Mouse (Mus musculus) hindbrain, embryonic 12.5 days (tissue): ENCODE results near the gene Rnf123. TPM values are rescaled to one million over a fixed set of nuclear protein-coding genes. Genes with fewer than 3 reads are reported as not detected.
A peak's percentile ranks its signal among the peaks of the same experiment; 100 is the strongest.

Experiments used
- ATAC-seq: fragments of 200-750 bp; cut with Nextera tagmentation; 2 replicates; pipeline ENCODE4 v1.8.0; 2017; ENCODE audit warnings: moderate TSS enrichment; ENCODE audit not compliant: low FRiP score
- H3K27ac ChIP-seq: fragments of 300-500 bp; sonication (generic); 2 replicates; pipeline ENCODE4 v1.5.1; 2016; ENCODE audit warnings: mild to moderate bottlenecking
- H3K27me3 ChIP-seq: fragments of 300-500 bp; sonication (generic); 2 replicates; pipeline ENCODE4 v1.6.1; 2016; ENCODE audit warnings: mild to moderate bottlenecking
- H3K36me3 ChIP-seq: fragments of 300-500 bp; sonication (generic); 2 replicates; pipeline ENCODE4 v1.6.1; 2016; ENCODE audit warnings: mild to moderate bottlenecking
- H3K4me1 ChIP-seq: fragments of 300-500 bp; sonication (generic); 2 replicates; pipeline ENCODE4 v1.6.1; 2016
- H3K4me2 ChIP-seq: fragments of 300-500 bp; sonication (generic); replicated peaks from 2 replicates; pipeline ENCODE4 v1.6.1; 2016; ENCODE audit warnings: mild to moderate bottlenecking
- H3K4me3 ChIP-seq: fragments of 300-500 bp; sonication (generic); 2 replicates; pipeline ENCODE4 v1.5.1; 2016; ENCODE audit warnings: mild to moderate bottlenecking
- H3K9ac ChIP-seq: fragments of 300-500 bp; sonication (generic); 2 replicates; pipeline ENCODE4 v1.6.1; 2016; ENCODE audit warnings: mild to moderate bottlenecking, moderate library complexity
- H3K9me3 ChIP-seq: fragments of 300-500 bp; sonication (generic); replicated peaks from 2 replicates; pipeline ENCODE4 v1.6.1; 2016; ENCODE audit warnings: mild to moderate bottlenecking
- WGBS: fragments of 180-500 bp; shearing (Covaris S2); methylation state at CpG from one replicate; pipeline ENCODE4 v1.1.7; 2016; 5-methylcytosine and 5-hydroxymethylcytosine counted together
- polyA plus RNA-seq: library from polyadenylated mRNA; unstranded; fragments of >200 nt; fragmentation: Nextera tagmentation; extraction: Ambion mirVana; gene quantifications from 2 replicates; pipeline ENCODE4 v1.2.1, GENCODE M21; 2016

Rnf123 gene
- polyA plus RNA-seq, 1 experiment from 2014 or later, result 40.7 TPM

DNA sequence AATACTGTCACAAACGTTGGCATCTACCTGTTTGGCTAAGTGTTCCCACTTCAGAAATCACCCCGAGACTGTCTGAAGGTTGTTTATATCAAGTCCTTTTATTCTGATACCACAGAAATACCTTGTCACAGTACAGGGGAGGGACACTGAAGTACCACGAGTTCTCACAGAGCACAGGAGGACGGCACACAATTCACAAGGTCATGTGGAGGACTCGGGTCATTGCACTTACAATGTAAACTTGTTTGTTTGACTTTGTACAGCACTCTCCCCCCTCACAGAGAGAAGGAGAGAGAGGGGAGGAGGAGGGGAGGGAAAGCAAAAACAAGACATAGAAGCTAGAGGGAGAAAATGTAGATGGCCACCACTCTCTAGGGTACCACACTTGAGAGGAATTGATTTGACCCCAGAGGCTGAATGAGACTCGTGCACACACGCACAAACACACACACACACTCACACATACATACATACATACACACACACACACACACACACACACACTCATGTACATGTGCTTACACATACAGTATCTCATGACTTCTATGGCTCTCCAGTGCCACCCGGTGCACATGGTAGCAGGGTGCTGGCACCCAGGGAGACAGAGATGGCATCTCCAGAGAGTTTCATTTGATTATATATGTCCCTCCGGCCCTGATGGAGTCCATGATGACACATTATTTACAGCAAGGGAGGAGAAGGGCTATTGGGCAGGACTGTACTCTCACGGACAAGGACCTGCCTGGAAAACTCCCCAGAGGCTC is 13.0 kb upstream of the Rnf123 start:
- Histone ChIP-seq H3K9ac (no peak overlapping the region), H3K27ac (peak overlapping the region; percentile 23; the same call in 1 of the 2 replicates), H3K4me3 (no peak overlapping the region), H3K36me3 (peaks cover 38% of the 10 kb centered on the region), H3K4me2 (no peak overlapping the region), H3K9me3 (no peaks in the 10 kb centered on the region), H3K4me1 (peaks cover 18% of the 10 kb centered on the region), H3K27me3 (no peaks in the 10 kb centered on the region)
- ATAC-seq, result no peak
- 62% methylated on average over 10 of the region's 10 CpGs for WGBS

DNA sequence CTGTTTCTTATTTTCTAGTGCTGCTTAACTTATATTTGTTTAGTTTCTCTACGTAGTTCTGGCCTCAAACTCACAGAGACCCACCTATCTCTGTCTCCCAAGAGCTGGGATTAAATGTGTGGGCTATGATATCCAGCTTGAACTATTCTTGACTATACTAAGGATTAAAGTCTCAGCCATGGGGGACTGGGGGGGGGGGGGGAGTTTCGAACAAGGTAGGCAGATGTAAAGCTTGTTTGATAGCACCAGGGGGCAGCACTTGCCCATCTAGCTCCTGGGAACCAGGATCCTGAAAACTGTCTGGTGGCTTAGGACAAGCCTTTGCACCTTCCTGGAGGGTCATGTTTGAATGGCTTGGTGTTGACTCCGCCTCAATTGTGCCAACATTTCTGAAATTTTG is 12.4 kb upstream of the Rnf123 start:
- Histone ChIP-seq H3K9ac (no peak overlapping the region), H3K4me3 (peak overlapping the region; percentile 88), H3K36me3 (peaks cover 40% of the 10 kb centered on the region), H3K27ac (0 out of 2 replicates have a peak overlapping the region, but pooled peaks have one; percentile 76), H3K27me3 (no peaks in the 10 kb centered on the region), H3K9me3 (no peaks in the 10 kb centered on the region), H3K4me2 (peak overlapping the region; percentile 94), H3K4me1 (peaks cover 18% of the 10 kb centered on the region)
- WGBS, result 12% methylated on average over 3 of the region's 3 CpGs
- no peak for ATAC-seq

DNA sequence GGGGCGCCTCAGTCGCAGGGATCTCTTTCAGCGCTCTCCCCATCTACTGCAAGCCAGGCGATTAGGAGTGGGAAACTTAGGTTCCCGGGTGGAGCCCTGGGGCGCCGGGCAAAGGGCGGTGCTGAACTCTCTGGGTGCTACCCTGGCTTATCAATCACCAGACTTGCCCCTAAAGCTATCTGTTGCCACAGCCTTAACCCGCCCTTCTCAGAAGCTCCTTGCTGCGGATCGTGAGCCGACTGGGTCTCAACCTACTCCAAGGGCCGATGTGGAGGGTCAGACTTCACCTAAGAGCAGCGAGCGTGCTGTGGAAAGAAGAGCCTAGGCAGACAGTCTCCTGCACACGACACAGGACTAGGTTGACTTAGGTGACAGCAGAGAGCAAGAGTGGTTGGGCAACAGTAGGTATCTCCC is 11.9 kb upstream of the Rnf123 start:
- peak overlapping the region; percentile 94 for H3K4me2 ChIP-seq
- peak overlapping the region; percentile 88 for H3K4me3 ChIP-seq
- WGBS, result 0% methylated on average over 16 of the region's 16 CpGs
- H3K9me3 ChIP-seq, result no peaks in the 10 kb centered on the region
- peaks cover 45% of the 10 kb centered on the region for H3K36me3 ChIP-seq
- H3K27ac ChIP-seq, result peak overlapping the region; percentile 76
- ATAC-seq, result peak; percentile 57
- H3K27me3 ChIP-seq, result no peaks in the 10 kb centered on the region
- H3K9ac ChIP-seq, result peak overlapping the region; percentile 87
- peaks cover 18% of the 10 kb centered on the region for H3K4me1 ChIP-seq

DNA sequence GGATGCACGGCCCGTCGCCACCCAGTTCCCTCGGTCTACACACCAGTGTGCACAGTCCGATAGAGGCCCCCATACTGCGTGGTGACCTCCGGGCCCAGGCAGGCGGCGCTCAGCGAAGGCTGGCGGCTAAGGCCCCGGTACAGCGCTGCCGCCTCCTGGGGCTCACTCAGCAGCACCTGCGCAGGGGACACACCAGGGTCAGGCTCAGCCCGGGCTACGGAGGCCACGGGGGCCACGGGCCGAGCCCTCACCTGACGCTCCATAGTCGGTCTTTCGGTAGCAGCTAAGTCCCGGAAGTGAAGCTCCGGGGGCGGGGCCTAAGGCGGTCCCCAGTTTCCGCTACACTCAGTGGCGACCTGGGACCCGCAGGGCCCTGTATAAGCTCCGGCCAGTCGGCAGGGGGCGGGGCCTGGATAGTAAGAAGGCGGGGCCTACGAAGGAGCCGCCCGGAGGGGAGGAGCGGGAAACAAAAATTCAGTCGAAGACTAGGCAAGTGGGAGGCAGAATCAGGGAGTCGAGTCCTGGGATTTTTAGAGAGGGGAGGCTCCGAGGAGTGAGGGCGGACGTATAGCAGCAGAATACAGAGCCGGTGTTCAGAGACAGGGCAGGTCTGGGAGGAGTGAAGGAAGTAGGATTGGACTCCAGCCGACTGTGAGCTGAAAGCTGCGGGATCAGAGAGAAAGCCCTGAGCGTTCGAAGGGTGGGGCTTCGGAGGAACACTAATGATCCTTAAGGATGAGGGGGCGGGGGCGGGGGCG is 11.2 kb upstream of the Rnf123 start, which contains the start of gene Apeh:
TSS of gene Apeh (minus strand) at position 423 of the 758 bp plus-strand sequence.
- H3K9ac ChIP-seq, result peak within 1 kb of the TSS; percentile 87
- peaks cover 18% of the 10 kb centered on the region for H3K4me1 ChIP-seq
- no peaks in the 10 kb centered on the region for H3K27me3 ChIP-seq
- WGBS, result under 1% methylated on average over 52 of the region's 52 CpGs
- ATAC-seq, result peak; percentile 94
- peak within 1 kb of the TSS; percentile 94 for H3K4me2 ChIP-seq
- H3K9me3 ChIP-seq, result no peaks in the 10 kb centered on the region
- peak within 1 kb of the TSS; percentile 76 for H3K27ac ChIP-seq
- peak within 1 kb of the TSS; percentile 88 for H3K4me3 ChIP-seq
- H3K36me3 ChIP-seq, result peaks cover 47% of the 10 kb centered on the region

DNA sequence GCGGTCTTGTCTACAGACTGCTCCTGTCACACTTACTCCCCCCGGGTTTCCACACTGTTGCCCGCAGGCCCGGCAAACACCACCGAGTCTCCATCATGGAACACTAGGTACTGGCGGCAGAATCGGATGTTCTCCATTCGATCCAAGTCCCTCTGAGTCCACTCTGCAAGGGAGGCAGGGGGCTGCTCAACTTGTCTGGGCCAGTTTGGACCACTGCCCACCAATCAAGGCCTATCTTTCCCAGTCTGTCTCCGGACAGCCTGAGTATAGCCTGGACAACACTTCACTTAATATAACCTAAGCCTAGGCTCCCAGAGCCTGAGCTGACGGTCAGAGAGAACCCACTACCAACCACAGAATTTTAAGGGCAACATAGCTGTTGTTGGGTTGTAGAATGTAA is 10.4 kb upstream of the Rnf123 start:
- no peak for ATAC-seq
- Histone ChIP-seq H3K36me3 (peaks cover 50% of the 10 kb centered on the region), H3K4me3 (peak overlapping the region; percentile 88), H3K9me3 (no peaks in the 10 kb centered on the region), H3K4me1 (peaks cover 18% of the 10 kb centered on the region), H3K4me2 (peak overlapping the region; percentile 94), H3K27me3 (no peaks in the 10 kb centered on the region), H3K9ac (peak overlapping the region; percentile 87), H3K27ac (peak overlapping the region; percentile 76; the same call in 1 of the 2 replicates)
- WGBS, result 80% methylated on average over 10 of the region's 10 CpGs

DNA sequence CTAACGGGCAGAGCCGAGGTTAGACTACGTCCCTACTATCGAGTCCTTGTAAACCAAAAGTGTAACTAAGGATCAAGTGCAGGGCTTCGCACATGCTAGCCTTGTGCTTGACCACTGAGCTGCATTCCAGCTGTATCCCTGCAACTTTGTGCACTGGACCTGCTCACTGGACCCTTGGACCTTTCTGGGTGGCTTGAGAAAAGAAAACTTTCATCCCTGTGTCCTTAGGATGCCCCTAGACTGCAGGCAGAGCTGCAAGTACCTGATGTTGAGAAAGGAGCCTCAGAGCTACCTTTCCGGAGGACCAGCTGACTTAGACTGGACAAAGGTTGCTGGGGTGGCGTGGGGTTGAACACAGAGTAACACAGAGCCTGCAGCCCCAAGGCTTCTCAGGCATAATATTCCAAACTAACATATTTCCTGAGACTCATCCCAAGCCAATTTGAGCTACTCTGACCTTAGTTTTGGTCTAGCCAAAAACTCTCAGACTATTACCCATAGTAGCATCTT is 7.5 kb upstream of the Rnf123 start:
- 94% methylated on average over 7 of the region's 7 CpGs for WGBS
- H3K4me2 ChIP-seq, result no peak overlapping the region
- peaks cover 18% of the 10 kb centered on the region for H3K4me1 ChIP-seq
- H3K27me3 ChIP-seq, result no peaks in the 10 kb centered on the region
- H3K4me3 ChIP-seq, result no peak overlapping the region
- no peak overlapping the region for H3K27ac ChIP-seq
- no peak for ATAC-seq
- H3K9me3 ChIP-seq, result no peaks in the 10 kb centered on the region
- no peak overlapping the region for H3K9ac ChIP-seq
- H3K36me3 ChIP-seq, result peaks cover 72% of the 10 kb centered on the region

DNA sequence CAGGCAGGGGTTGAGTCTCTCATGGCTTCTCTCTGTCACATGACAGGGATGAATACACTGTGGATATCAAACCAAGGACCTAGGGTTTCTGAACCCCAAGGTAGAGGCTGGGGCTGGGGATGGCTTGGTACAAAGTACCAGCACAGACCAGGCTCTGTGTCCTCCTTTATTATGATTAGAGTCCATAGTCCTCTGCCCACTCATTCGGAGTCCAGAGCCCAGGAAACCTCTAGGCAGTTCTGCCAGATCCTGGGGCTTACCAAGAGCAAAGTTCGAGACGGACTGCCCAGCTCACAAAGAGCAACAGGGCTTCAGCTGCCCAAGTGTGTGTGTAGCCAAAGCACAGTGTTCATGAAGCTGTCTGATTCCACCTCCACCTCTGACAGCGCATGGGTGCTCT is 2.1 kb upstream of the Rnf123 start:
- Histone ChIP-seq H3K27ac (no peak overlapping the region), H3K4me1 (no peaks in the 10 kb centered on the region; the same call in 1 of the 2 replicates), H3K9ac (no peak overlapping the region), H3K36me3 (peaks cover 66% of the 10 kb centered on the region), H3K9me3 (no peaks in the 10 kb centered on the region), H3K27me3 (peaks cover 39% of the 10 kb centered on the region), H3K4me2 (no peak overlapping the region), H3K4me3 (no peak overlapping the region)
- ATAC-seq, result no peak
- 95% methylated on average over 4 of the region's 4 CpGs for WGBS

DNA sequence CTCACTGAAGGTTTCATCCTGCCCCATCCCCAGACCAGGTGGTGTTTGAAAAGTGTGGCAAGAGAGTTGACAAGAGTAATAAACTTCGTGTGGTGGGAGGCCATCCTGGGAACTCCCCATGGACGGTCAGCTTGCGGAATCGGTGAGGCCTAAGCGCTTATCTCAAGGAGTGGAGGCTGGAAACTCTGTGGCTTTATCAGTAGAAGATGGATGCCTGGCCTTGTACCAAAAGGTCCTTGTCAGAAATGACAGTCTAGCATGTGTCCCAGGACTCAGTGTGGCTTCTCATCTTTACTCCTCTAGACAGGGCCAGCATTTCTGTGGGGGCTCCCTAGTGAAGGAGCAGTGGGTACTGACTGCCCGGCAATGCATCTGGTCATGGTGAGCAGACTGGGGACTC is 415 bp upstream of the Rnf123 start:
- Histone ChIP-seq H3K9me3 (no peaks in the 10 kb centered on the region), H3K27ac (no peak overlapping the region), H3K4me3 (no peak overlapping the region), H3K27me3 (peaks cover 43% of the 10 kb centered on the region), H3K9ac (no peak overlapping the region), H3K4me2 (no peak overlapping the region), H3K4me1 (peaks cover 7% of the 10 kb centered on the region), H3K36me3 (peaks cover 49% of the 10 kb centered on the region)
- ATAC-seq, result no peak
- 83% methylated on average over 6 of the region's 6 CpGs for WGBS

DNA sequence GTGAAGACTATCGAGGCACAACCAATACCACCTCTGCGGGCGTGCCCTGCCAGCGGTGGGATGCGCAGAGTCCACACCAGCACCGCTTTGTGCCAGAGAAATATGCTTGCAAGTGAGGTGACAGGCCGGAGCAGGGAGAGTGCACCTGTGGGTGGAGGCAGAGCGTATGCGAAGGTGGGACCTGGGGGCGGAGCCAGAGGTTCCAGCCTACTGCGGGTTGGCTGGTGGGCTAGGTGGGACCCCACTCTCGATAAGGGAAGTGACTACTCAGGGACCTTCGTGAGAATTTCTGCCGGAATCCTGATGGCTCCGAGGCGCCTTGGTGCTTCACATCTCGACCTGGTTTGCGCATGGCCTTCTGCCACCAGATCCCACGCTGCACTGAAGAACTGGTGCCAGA is 597 bp downstream of the Rnf123 start:
- no peaks in the 10 kb centered on the region for H3K9me3 ChIP-seq
- 4% methylated on average over 19 of the region's 19 CpGs for WGBS
- peaks cover 43% of the 10 kb centered on the region for H3K27me3 ChIP-seq
- no peak for ATAC-seq
- H3K4me3 ChIP-seq, result 0 out of 2 replicates have a peak overlapping the region, but pooled peaks have one; percentile 5
- peaks cover 17% of the 10 kb centered on the region for H3K4me1 ChIP-seq
- peaks cover 38% of the 10 kb centered on the region for H3K36me3 ChIP-seq
- 0 out of 2 replicates have a peak overlapping the region, but pooled peaks have one; percentile 20 for H3K9ac ChIP-seq
- peak overlapping the region; percentile 24 for H3K4me2 ChIP-seq
- H3K27ac ChIP-seq, result no peak overlapping the region

DNA sequence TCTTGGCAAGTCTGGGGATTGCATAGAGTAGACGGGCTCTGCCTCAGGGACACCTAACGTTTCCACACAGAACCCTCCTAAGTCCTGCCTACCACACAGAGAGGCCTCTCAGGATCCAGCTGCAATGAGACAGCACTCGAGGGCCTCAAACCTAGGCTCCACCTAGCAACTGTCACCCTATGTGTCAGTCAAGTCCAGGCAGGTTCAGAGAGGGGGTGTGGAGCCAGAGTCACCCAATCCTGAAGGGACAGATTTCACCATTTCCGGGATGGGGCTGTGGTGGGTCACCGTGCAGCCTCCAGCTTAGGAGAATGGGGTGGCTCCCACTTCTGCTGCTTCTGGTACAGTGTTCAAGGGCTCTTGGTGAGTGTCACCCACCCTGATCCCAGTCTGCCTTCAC is 3.0 kb downstream of the Rnf123 start, which contains the start of gene Mst1:
TSS of gene Mst1 (plus strand) at position 269 of the 400 bp plus-strand sequence.
- WGBS, result 79% methylated on average over 5 of the region's 5 CpGs
- peaks cover 43% of the 10 kb centered on the region for H3K27me3 ChIP-seq
- H3K9ac ChIP-seq, result peak within 1 kb of the TSS; percentile 87
- peak within 1 kb of the TSS; percentile 59 for H3K4me3 ChIP-seq
- H3K9me3 ChIP-seq, result no peaks in the 10 kb centered on the region
- H3K36me3 ChIP-seq, result peaks cover 15% of the 10 kb centered on the region
- ATAC-seq, result no peak
- no peak within 1 kb of the TSS for H3K27ac ChIP-seq
- peaks cover 18% of the 10 kb centered on the region for H3K4me1 ChIP-seq
- H3K4me2 ChIP-seq, result peak within 1 kb of the TSS; percentile 87

DNA sequence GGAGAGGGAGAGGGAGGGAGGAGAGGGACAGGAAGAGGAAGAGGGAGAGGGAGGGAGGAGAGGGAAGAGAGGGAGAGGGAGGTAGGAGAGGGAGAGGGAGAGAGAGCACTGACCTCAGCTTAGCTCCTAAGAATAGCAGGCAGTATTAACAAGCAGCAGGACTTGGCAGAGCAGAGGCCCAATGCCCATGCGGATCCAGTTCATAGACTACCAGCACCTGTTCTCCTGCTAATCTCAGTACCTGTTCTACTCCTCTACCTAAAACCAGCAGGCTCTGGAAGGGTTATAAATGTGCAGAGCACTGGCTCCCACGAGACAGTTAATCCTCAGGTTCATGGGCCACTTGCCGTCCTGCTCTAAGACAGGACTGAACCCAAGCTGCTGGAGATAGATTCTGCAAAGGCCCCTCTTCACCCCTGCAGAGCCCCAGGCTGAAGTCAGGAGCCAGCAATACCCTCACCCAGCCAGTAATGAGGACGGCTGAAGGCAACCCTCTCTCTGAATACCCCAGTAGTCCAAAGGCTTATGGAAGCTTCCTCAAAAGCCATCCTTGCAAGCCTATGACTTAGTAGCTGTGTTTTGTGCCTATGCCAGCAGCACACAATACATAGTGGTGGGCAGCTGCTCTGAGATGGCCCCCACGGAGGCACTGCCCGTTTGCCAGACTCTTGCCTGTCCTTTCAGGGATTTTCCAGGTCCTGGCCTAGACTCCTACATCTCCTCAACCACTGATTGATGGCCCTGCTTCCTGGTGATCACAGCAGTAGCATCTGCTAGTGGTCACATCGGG is 9.8 kb downstream of the Rnf123 start:
- peaks cover 9% of the 10 kb centered on the region for H3K4me1 ChIP-seq
- 71% methylated on average over 7 of the region's 7 CpGs for WGBS
- no peaks in the 10 kb centered on the region for H3K27me3 ChIP-seq
- H3K9me3 ChIP-seq, result no peaks in the 10 kb centered on the region
- peaks cover 25% of the 10 kb centered on the region for H3K36me3 ChIP-seq
- no peak for ATAC-seq
- H3K4me3 ChIP-seq, result no peak overlapping the region
- no peak overlapping the region for H3K9ac ChIP-seq
- H3K4me2 ChIP-seq, result no peak overlapping the region
- H3K27ac ChIP-seq, result no peak overlapping the region
